Mouse (Mus musculus) CH12.LX (cell line): ENCODE measurements around the gene Gm11627. TPM values are rescaled to one million over a fixed set of nuclear protein-coding genes. Genes with fewer than 3 reads are reported as not detected.

Experiments used
- DNase-seq: peaks from one replicate; pipeline ENCODE4 v3.0.0-alpha.2; 2013; ENCODE audit errors: extremely low read depth
- H3K27ac ChIP-seq: 2 replicates; pipeline ENCODE4 v1.5.1; 2012; ENCODE audit warnings: low read depth, mild to moderate bottlenecking, control low read depth, moderate library complexity; ENCODE audit not compliant: insufficient read depth
- H3K27me3 ChIP-seq: replicated peaks from 2 replicates; pipeline ENCODE3; 2012; ENCODE audit warnings: inconsistent platforms
- H3K36me3 ChIP-seq, 2 experiments: replicated peaks in 1 of 2; 2 replicates each; pipeline versions ENCODE3 to v1.6.1; 2012; ENCODE audit warnings: inconsistent platforms in 1 of 2, low read length in 1 of 2, mild to moderate bottlenecking in 1 of 2, mixed read lengths in 1 of 2, moderate library complexity in 1 of 2; ENCODE audit not compliant: control insufficient read depth in 1 of 2, insufficient read depth in 1 of 2
- H3K4me1 ChIP-seq, 2 experiments: 2 replicates each; pipeline ENCODE4 v1.6.1; 2012; ENCODE audit warnings: inconsistent platforms in 1 of 2, moderate library complexity in 1 of 2; ENCODE audit not compliant: insufficient read depth in 2 of 2, control insufficient read depth in 1 of 2
- H3K4me2 ChIP-seq: 2 replicates; pipeline ENCODE4 v1.6.1; 2012; ENCODE audit warnings: low read depth, mild to moderate bottlenecking, control low read depth; ENCODE audit not compliant: poor library complexity, insufficient read depth, severe bottlenecking
- H3K4me3 ChIP-seq, 3 experiments: fragments of 150-350 bp in 1 of 3; sonication (generic) in 1 of 3; replicated peaks in 1 of 3; 2 replicates each; pipeline versions ENCODE3 to v1.5.1; 2011 to 2012; ENCODE audit warnings: low read depth in 2 of 3, low read length in 2 of 3, mild to moderate bottlenecking in 2 of 3, moderate library complexity in 2 of 3, control low read depth in 1 of 3, improper control_type of control experiment in 1 of 3, inconsistent platforms in 1 of 3, mixed read lengths in 1 of 3; ENCODE audit not compliant: poor library complexity in 1 of 3
- H3K79me2 ChIP-seq: replicated peaks from 2 replicates; pipeline ENCODE4 v1.6.1; 2012; ENCODE audit warnings: mild to moderate bottlenecking, moderate library complexity; ENCODE audit not compliant: control insufficient read depth, poor library complexity, insufficient read depth, severe bottlenecking; ENCODE audit errors: extremely low read depth
- H3K9ac ChIP-seq: 2 replicates; pipeline ENCODE4 v1.6.1; 2012; ENCODE audit warnings: low read depth, mild to moderate bottlenecking, control low read depth, moderate library complexity; ENCODE audit not compliant: insufficient read depth
- H3K9me3 ChIP-seq: replicated peaks from 2 replicates; pipeline ENCODE3; 2012; ENCODE audit warnings: low read length, inconsistent platforms, mixed read lengths
- CHD1 ChIP-seq: IDR thresholded peaks from 2 replicates; pipeline ENCODE4 v1.6.1; 2012; ENCODE audit warnings: low read depth, low read length, improper control_type of control experiment, inconsistent platforms
- CHD2 ChIP-seq: IDR thresholded peaks from 2 replicates; pipeline ENCODE4 v1.6.1; 2011; ENCODE audit warnings: low read length, improper control_type of control experiment
- CTCF ChIP-seq, 2 experiments: IDR thresholded peaks in 1 of 2; conservative IDR thresholded peaks in 1 of 2; 2 replicates each; pipeline ENCODE4 v1.5.1; 2011 to 2012; ENCODE audit warnings: low read depth in 2 of 2, low read length in 2 of 2, improper control_type of control experiment in 1 of 2, inconsistent platforms in 1 of 2, mild to moderate bottlenecking in 1 of 2, moderate library complexity in 1 of 2
- EP300 ChIP-seq: IDR thresholded peaks from 2 replicates; pipeline ENCODE4 v1.6.1; 2011; ENCODE audit warnings: low read length, improper control_type of control experiment
- ETS1 ChIP-seq: conservative IDR thresholded peaks from 2 replicates; pipeline ENCODE4 v1.6.1; 2012; ENCODE audit warnings: low read depth, mild to moderate bottlenecking, inconsistent platforms, low read length, improper control_type of control experiment, moderate library complexity
- GABPA ChIP-seq: IDR thresholded peaks from 2 replicates; pipeline ENCODE4 v1.6.1; 2012; ENCODE audit warnings: low read depth, low read length, improper control_type of control experiment, inconsistent platforms; ENCODE audit not compliant: insufficient replicate concordance
- IRF4 ChIP-seq: IDR thresholded peaks from 2 replicates; pipeline ENCODE4 v1.6.1; 2014; ENCODE audit warnings: low read depth, mild to moderate bottlenecking, inconsistent platforms, low read length, improper control_type of control experiment
- JUN ChIP-seq: IDR thresholded peaks from 2 replicates; pipeline ENCODE4 v1.6.1; 2011; ENCODE audit warnings: low read depth, mild to moderate bottlenecking, low read length, improper control_type of control experiment, moderate library complexity; ENCODE audit not compliant: insufficient read depth
- JUND ChIP-seq: conservative IDR thresholded peaks from 2 replicates; pipeline ENCODE4 v1.6.1; 2011; ENCODE audit warnings: low read depth, low read length, improper control_type of control experiment
- MAZ ChIP-seq: IDR thresholded peaks from 2 replicates; pipeline ENCODE4 v1.6.1; 2012; ENCODE audit warnings: low read depth, mild to moderate bottlenecking, inconsistent platforms, low read length, improper control_type of control experiment, moderate library complexity
- MXI1 ChIP-seq: IDR thresholded peaks from 2 replicates; pipeline ENCODE4 v1.6.1; 2011; ENCODE audit warnings: mild to moderate bottlenecking, low read depth, low read length, improper control_type of control experiment
- MYC ChIP-seq: IDR thresholded peaks from 2 replicates; pipeline ENCODE4 v1.6.1; 2011; ENCODE audit warnings: low read depth, mild to moderate bottlenecking, improper control_type of control experiment, low read length
- POLR2AphosphoS2 ChIP-seq: IDR thresholded peaks from 2 replicates; pipeline ENCODE4 v1.6.1; 2011; ENCODE audit warnings: low read depth, low read length, improper control_type of control experiment
- RCOR1 ChIP-seq: conservative IDR thresholded peaks from 2 replicates; pipeline ENCODE4 v1.6.1; 2012; ENCODE audit warnings: low read depth, mild to moderate bottlenecking, inconsistent platforms, low read length, improper control_type of control experiment
- SMC3 ChIP-seq: IDR thresholded peaks from 2 replicates; pipeline ENCODE4 v1.6.1; 2011; ENCODE audit warnings: low read depth, low read length, improper control_type of control experiment
- TBP ChIP-seq: conservative IDR thresholded peaks from 2 replicates; pipeline ENCODE4 v1.6.1; 2011; ENCODE audit warnings: low read depth, low read length, improper control_type of control experiment
- TCF12 ChIP-seq: IDR thresholded peaks from 2 replicates; pipeline ENCODE4 v1.6.1; 2014; ENCODE audit warnings: low read depth, mild to moderate bottlenecking, inconsistent platforms, low read length, improper control_type of control experiment
- UBTF ChIP-seq: IDR thresholded peaks from 2 replicates; pipeline ENCODE4 v1.6.1; 2012; ENCODE audit warnings: low read depth, mild to moderate bottlenecking, inconsistent platforms, low read length, improper control_type of control experiment, moderate library complexity
- USF2 ChIP-seq: conservative IDR thresholded peaks from 2 replicates; pipeline ENCODE4 v1.6.1; 2011; ENCODE audit warnings: low read depth, low read length, improper control_type of control experiment
- ZC3H11A ChIP-seq: IDR thresholded peaks from 2 replicates; pipeline ENCODE4 v1.6.1; 2012; ENCODE audit warnings: low read depth, mild to moderate bottlenecking, inconsistent platforms, low read length, improper control_type of control experiment
- ZKSCAN1 ChIP-seq: IDR thresholded peaks from 2 replicates; pipeline ENCODE4 v1.6.1; 2012; ENCODE audit warnings: low read depth, inconsistent platforms, low read length, improper control_type of control experiment, borderline replicate concordance
- ZNF384 ChIP-seq: IDR thresholded peaks from 2 replicates; pipeline ENCODE4 v1.6.1; 2012; ENCODE audit warnings: low read depth, low read length, improper control_type of control experiment, inconsistent platforms
- dilution Hi-C: fragments of 300-500 bp; cut with MboI; formaldehyde crosslinking; loops from 2 replicates; pipeline ENCODE4 v1.14.3; 2020; ENCODE audit warnings: low sequenced_read_pairs; ENCODE audit not compliant: extremely low pct_unique_long_range_greater_than_20kb, extremely low pct_ligation_motif_present
- in situ Hi-C: fragments of 300-500 bp; cut with MboI; formaldehyde crosslinking; loops from 3 replicates; pipeline ENCODE4 v1.14.3; 2019; ENCODE audit warnings: low sequenced_read_pairs, low pct_ligation_motif_present, low pct_unique_long_range_greater_than_20kb, mixed read lengths
- polyA plus RNA-seq: library from polyadenylated mRNA; unstranded; fragments of >175 nt; gene quantifications from 2 replicates; pipeline ENCODE4 v1.2.1, GENCODE M21; 2012; ENCODE audit warnings: low read depth; ENCODE audit not compliant: insufficient read length
- total RNA-seq, 2 experiments: library from RNA; depleted of rRNA; stranded (reverse); fragments of 300-350 nt in 1 of 2; fragments of >200 nt in 1 of 2; gene quantifications; 2 replicates each; pipeline ENCODE4 v1.2.3; 2012 to 2014

Gene Gm11627
- 0.42 TPM in 1 of 2 replicates, not detected in the other for total RNA-seq (2012; rRNA removed)
- 0.46 and 0.63 TPM in 2 replicates for total RNA-seq (2014; rRNA removed)
- 0.38 TPM in 1 of 2 replicates, not detected in the other for polyA plus RNA-seq

DNA sequence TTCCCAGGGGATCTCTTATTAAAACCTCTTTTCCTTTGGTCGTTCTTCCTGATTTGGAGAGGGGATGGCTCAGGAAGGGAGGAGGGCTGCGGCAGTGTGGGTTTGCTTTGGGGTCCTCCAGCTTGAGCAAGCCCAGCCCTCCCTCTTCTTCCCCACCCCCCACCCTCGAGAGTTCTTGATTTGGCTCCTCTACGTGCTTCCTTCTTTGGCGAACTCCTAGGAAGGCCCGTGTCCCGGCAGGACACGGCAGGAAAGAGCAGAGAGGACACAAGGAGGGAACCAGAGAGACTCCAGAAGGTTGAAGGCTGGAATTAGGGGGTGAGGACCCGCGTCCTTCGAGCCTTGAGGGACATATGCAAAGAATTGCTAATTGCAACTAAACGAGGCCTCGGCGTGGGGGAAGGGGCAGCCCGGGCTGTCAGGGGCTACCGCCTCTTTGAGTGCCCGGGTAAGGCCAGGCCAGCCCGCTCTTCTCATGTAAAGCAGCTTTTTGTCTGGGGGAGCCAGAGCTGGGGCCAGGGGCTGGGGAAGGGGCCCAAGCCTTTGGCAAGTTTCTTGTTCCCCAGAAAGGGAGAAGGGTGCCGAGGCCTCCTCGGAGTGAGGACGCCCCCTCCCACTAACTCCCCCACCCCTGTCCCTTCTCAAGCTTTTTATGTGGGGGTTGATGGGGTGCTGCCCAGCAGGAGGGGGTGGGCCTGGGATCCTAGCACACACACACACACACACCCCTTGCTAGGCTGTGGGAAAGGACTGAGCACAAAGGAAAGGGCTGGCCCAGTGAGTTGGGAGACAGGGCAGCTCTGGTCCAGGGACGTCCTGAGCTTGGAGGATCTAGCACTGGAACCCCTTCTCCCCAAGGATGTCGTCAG lies at the start of gene Gm11627:
Gene Gm11627, minus strand, starts transcription at position 297 of the 869 bp plus-strand sequence.
- Histone ChIP-seq H3K36me3 (no peaks in the 10 kb centered on the region), H3K4me2 (peak within 1 kb of the TSS; percentile 85), H3K9ac (peak within 1 kb of the TSS; percentile 38), H3K4me3 (peak within 1 kb of the TSS; percentile 20 to 46 (median 35)), H3K79me2 (no peaks in the 10 kb centered on the region), H3K27ac (no peak within 1 kb of the TSS), H3K4me1 (peaks cover 0 to 12% of the 10 kb centered on the region in 2 experiments; a peak in 2 of 4 replicates), H3K9me3 (no peaks in the 10 kb centered on the region), H3K27me3 (peaks cover 77% of the 10 kb centered on the region)
- dilution Hi-C loops = no loop called here
- TF ChIP-seq MAZ (peak; percentile 51; the same call in 1 of the 2 replicates), TCF12 (0 out of 2 replicates have a peak, but pooled peaks have one; percentile 8), CHD2 (peak; percentile 77), ZC3H11A (no peak)
- in situ Hi-C loops = loop anchor here (5.0 kb wide), 1 partner anchor 68 kb away; no protein-coding TSS in a partner anchor
- peak; percentile 17 for DNase-seq

DNA sequence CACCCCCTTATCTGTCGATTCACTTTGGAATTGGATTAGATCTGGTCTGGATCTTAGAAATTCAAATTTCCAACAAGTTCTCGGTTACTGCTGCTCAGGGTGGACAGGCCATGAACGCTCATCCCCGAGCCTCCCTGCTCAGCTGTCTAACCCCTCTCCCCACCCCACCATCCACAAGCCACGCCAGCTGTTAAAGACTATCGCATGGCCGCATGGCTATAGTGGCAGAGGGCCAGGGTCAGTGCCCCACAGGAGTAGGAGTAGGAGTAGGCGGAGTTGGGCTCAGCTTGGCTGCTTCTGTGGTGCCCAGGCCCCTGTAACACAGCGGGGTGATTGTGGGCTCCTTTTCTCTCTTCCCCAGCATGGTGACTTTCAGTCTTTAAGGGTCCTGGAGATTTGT lies 49.3 kb upstream of the Gm11627 start:
- Histone ChIP-seq H3K4me1 (peaks cover 4 to 8% of the 10 kb centered on the region in 2 experiments), H3K9ac (no peak overlapping the region), H3K79me2 (no peaks in the 10 kb centered on the region), H3K36me3 (no peaks in the 10 kb centered on the region), H3K9me3 (no peaks in the 10 kb centered on the region), H3K27me3 (peaks cover 74% of the 10 kb centered on the region), H3K4me3 (no peak overlapping the region), H3K4me2 (no peak overlapping the region), H3K27ac (no peak overlapping the region)
- no peak for TF ChIP-seq RCOR1
- no peak for TF ChIP-seq TBP
- no peak for TF ChIP-seq MXI1
- TF ChIP-seq GABPA = no peak
- no peak for TF ChIP-seq IRF4
- no peak for TF ChIP-seq USF2
- TF ChIP-seq CTCF (conservative IDR thresholded peaks at IDR 0.05 in 1 of 2, IDR thresholded peaks at IDR 0.05 in 1 of 2; ENCODE audit: low read depth in 2 of 2, low read length in 2 of 2) = no peak
- TF ChIP-seq ZC3H11A = no peak
- TF ChIP-seq POLR2AphosphoS2 = no peak
- TF ChIP-seq SMC3 = no peak
- no peak for TF ChIP-seq ZKSCAN1
- no peak for TF ChIP-seq ETS1
- no peak for TF ChIP-seq ZNF384
- TF ChIP-seq JUND = no peak
- no peak for TF ChIP-seq EP300
- TF ChIP-seq TCF12 = no peak
- no peak for TF ChIP-seq MYC
- TF ChIP-seq JUN = no peak
- TF ChIP-seq UBTF = no peak
- no peak for TF ChIP-seq CHD1
- in situ Hi-C loops = no loop called here
- no peak for DNase-seq
- dilution Hi-C loops = no loop called here
